Mouse (Mus musculus): ENCODE results near the gene Neil3. TPM values are rescaled to one million over a fixed set of nuclear protein-coding genes. Genes with fewer than 3 reads are reported as not detected.
"Not testable (repeated sequence)": the region's sequence is repeated elsewhere in the genome, so short reads cannot be mapped to it uniquely, and the experiment has no call there.

Neil3 gene
- polyA plus RNA-seq, 1 experiment from 2014 or later = 31.9 TPM

- no peak for ATAC-seq (ENCODE audit: low read depth)
- no peaks in the 10 kb centered on the region for H3K36me3 ChIP-seq (ENCODE audit: control insufficient read depth, insufficient read depth)
- no peak overlapping the region for H3K9ac ChIP-seq (ENCODE audit: low read depth, low read length)
- no peak overlapping the region for H3K4me2 ChIP-seq (ENCODE audit: low read depth, low read length)
- WGBS (ENCODE audit: insufficient replicate concordance) = 56% methylated on average over 2 of the region's 2 CpGs
- H3K4me1 ChIP-seq (ENCODE audit: control insufficient read depth, low read depth, low read length) = no peaks in the 10 kb centered on the region
- H3K27ac ChIP-seq (ENCODE audit: low read length) = no peak overlapping the region
- no peaks in the 10 kb centered on the region for H3K9me3 ChIP-seq (replicated peaks; ENCODE audit: control insufficient read depth, low read length)
- no peak overlapping the region for H3K4me3 ChIP-seq (ENCODE audit: low read depth, low read length)
- no peaks in the 10 kb centered on the region for H3K27me3 ChIP-seq (ENCODE audit: control insufficient read depth, insufficient read depth, low read depth, low read length)
Observed at GRCm38 (mm10) chr8:53573600-53573999, 65.3 kb downstream of the Neil3 start.

DNA sequence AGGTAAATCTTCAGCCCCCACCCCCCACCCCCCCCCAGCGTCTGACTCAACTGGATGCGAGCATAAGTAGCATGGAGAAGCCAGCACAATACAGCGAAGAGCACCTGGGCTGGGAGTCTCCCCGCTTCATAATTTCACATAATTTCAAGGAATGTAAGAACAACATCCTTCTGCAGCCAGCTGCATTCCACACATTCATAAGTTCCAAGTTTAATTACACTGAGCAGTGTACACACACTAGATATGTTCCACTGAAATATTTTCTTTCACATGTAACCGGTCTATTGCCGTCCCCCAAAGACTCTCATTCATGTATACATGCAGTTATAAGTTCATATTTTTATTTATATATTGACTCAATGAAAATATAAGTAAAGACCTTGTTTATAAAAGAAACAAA, 72.6 kb downstream of the Neil3 start:
- H3K4me3 ChIP-seq (ENCODE audit: low read depth, low read length) = no peak overlapping the region
- WGBS (ENCODE audit: insufficient replicate concordance) = 73% methylated on average over 6 of the region's 6 CpGs
- no peak for ATAC-seq (ENCODE audit: low read depth)
- no peak overlapping the region for H3K4me2 ChIP-seq (ENCODE audit: low read depth, low read length)
- H3K36me3 ChIP-seq (ENCODE audit: control insufficient read depth, insufficient read depth) = no peaks in the 10 kb centered on the region
- H3K27me3 ChIP-seq (ENCODE audit: control insufficient read depth, insufficient read depth, low read depth, low read length) = no peaks in the 10 kb centered on the region
- H3K27ac ChIP-seq (ENCODE audit: low read length) = no peak overlapping the region
- no peak overlapping the region for H3K9ac ChIP-seq (ENCODE audit: low read depth, low read length)
- H3K4me1 ChIP-seq (ENCODE audit: control insufficient read depth, low read depth, low read length) = no peaks in the 10 kb centered on the region
- no peaks in the 10 kb centered on the region for H3K9me3 ChIP-seq (replicated peaks; ENCODE audit: control insufficient read depth, low read length)

GRCm38 (mm10) chr8:53562441-53563040, 76.3 kb downstream of the Neil3 start:
- Histone ChIP-seq H3K4me2 (ENCODE audit: low read depth, low read length) (no peak overlapping the region), H3K9me3 (replicated peaks; ENCODE audit: control insufficient read depth, low read length) (no peaks in the 10 kb centered on the region), H3K27me3 (ENCODE audit: control insufficient read depth, insufficient read depth, low read depth, low read length) (no peaks in the 10 kb centered on the region), H3K9ac (ENCODE audit: low read depth, low read length) (no peak overlapping the region), H3K4me1 (ENCODE audit: control insufficient read depth, low read depth, low read length) (no peaks in the 10 kb centered on the region), H3K27ac (ENCODE audit: low read length) (no peak overlapping the region), H3K4me3 (ENCODE audit: low read depth, low read length) (no peak overlapping the region), H3K36me3 (ENCODE audit: control insufficient read depth, insufficient read depth) (no peaks in the 10 kb centered on the region)
- 71% methylated on average over 10 of the region's 10 CpGs for WGBS (ENCODE audit: insufficient replicate concordance)
- ATAC-seq (ENCODE audit: low read depth) = no peak

DNA sequence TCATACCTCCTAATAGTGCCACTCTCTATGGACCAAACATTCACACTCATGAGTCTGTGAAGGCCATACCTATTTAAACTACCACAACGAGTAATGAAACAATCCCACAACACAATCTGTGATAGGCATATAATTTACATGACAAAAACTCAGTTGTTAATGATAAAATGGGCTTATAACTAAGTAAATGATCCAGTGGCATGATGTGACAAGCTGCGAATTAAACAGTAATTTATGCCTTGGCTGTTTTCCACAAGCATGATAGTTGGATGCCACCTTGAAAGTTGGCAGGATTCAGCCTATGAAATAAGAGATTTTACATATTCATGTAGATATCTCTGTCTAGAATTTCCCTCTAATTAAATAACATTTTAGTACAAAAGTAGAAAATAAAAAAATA, 99.3 kb downstream of the Neil3 start:
- WGBS (ENCODE audit: insufficient replicate concordance) = 55% methylated on average over 2 of the region's 2 CpGs
- Histone ChIP-seq H3K9me3 (replicated peaks; ENCODE audit: control insufficient read depth, low read length) (no peaks in the 10 kb centered on the region), H3K4me3 (ENCODE audit: low read depth, low read length) (no peak overlapping the region), H3K9ac (ENCODE audit: low read depth, low read length) (no peak overlapping the region), H3K4me2 (ENCODE audit: low read depth, low read length) (no peak overlapping the region), H3K27me3 (ENCODE audit: control insufficient read depth, insufficient read depth, low read depth, low read length) (no peaks in the 10 kb centered on the region), H3K4me1 (ENCODE audit: control insufficient read depth, low read depth, low read length) (no peaks in the 10 kb centered on the region), H3K27ac (ENCODE audit: low read length) (no peak overlapping the region), H3K36me3 (ENCODE audit: control insufficient read depth, insufficient read depth) (no peaks in the 10 kb centered on the region)
- no peak for ATAC-seq (ENCODE audit: low read depth)

GRCm38 (mm10) chr8:53538049-53538448, 100.8 kb downstream of the Neil3 start:
- H3K4me2 ChIP-seq (ENCODE audit: low read depth, low read length); ATAC-seq (ENCODE audit: low read depth); H3K36me3 ChIP-seq (ENCODE audit: control insufficient read depth, insufficient read depth); H3K4me3 ChIP-seq (ENCODE audit: low read depth, low read length); H3K27me3 ChIP-seq (ENCODE audit: control insufficient read depth, insufficient read depth, low read depth, low read length); H3K9me3 ChIP-seq (replicated peaks; ENCODE audit: control insufficient read depth, low read length); H3K27ac ChIP-seq (ENCODE audit: low read length); H3K4me1 ChIP-seq (ENCODE audit: control insufficient read depth, low read depth, low read length); H3K9ac ChIP-seq (ENCODE audit: low read depth, low read length): not testable (repeated sequence)
- WGBS (ENCODE audit: insufficient replicate concordance) = 56% methylated on average over 3 of the region's 3 CpGs

Other genes with a start within 250 kb of the Neil3 start
- 21.8 and 22.9 TPM in 2 replicates for gene Aga, start 127.3 kb downstream of the Neil3 start, polyA plus RNA-seq (2015; fragmentation: Nextera tagmentation; extraction: Ambion mirVana)

All from liver, embryonic 16.5 days (tissue).